Mouse (Mus musculus) liver, embryonic 15.5 days (tissue): ENCODE measurements around the gene Gabrb1. TPM values are rescaled to one million over a fixed set of nuclear protein-coding genes. Genes with fewer than 3 reads are reported as not detected.

Source experiments
- ATAC-seq: fragments of 200-750 bp; cut with Nextera tagmentation; 2 replicates; pipeline ENCODE4 v1.8.0; 2017; ENCODE audit warnings: moderate number of reproducible peaks, mild to moderate bottlenecking, moderate library complexity; ENCODE audit not compliant: insufficient read depth
- H3K27ac ChIP-seq: fragments of 300-500 bp; sonication (generic); replicated peaks from 2 replicates; pipeline ENCODE4 v1.5.1; 2015; ENCODE audit warnings: mild to moderate bottlenecking, inconsistent platforms
- H3K27me3 ChIP-seq: fragments of 300-500 bp; sonication (generic); 2 replicates; pipeline ENCODE4 v1.6.1; 2015; ENCODE audit warnings: mild to moderate bottlenecking, inconsistent platforms
- H3K36me3 ChIP-seq: fragments of 300-500 bp; sonication (generic); replicated peaks from 2 replicates; pipeline ENCODE4 v1.6.1; 2015; ENCODE audit warnings: moderate library complexity, mild to moderate bottlenecking, inconsistent platforms
- H3K4me1 ChIP-seq: fragments of 300-500 bp; sonication (generic); replicated peaks from 2 replicates; pipeline ENCODE4 v1.6.1; 2015; ENCODE audit warnings: inconsistent platforms
- H3K4me2 ChIP-seq: fragments of 300-500 bp; sonication (generic); 2 replicates; pipeline ENCODE4 v1.6.1; 2015; ENCODE audit warnings: moderate library complexity, mild to moderate bottlenecking, inconsistent platforms
- H3K4me3 ChIP-seq: fragments of 300-500 bp; sonication (generic); replicated peaks from 2 replicates; pipeline ENCODE4 v1.5.1; 2015; ENCODE audit warnings: mild to moderate bottlenecking, inconsistent platforms
- H3K9ac ChIP-seq: fragments of 300-500 bp; sonication (generic); 2 replicates; pipeline ENCODE4 v1.6.1; 2015; ENCODE audit warnings: moderate library complexity, mild to moderate bottlenecking, inconsistent platforms
- H3K9me3 ChIP-seq: fragments of 300-500 bp; sonication (generic); replicated peaks from 2 replicates; pipeline ENCODE4 v1.6.1; 2016; ENCODE audit warnings: inconsistent platforms
- WGBS: fragments of 180-500 bp; shearing (Covaris S2); methylation state at CpG from one replicate; pipeline ENCODE4 v1.1.7; 2015; ENCODE audit warnings: mixed read lengths; ENCODE audit not compliant: insufficient replicate concordance; 5-methylcytosine and 5-hydroxymethylcytosine counted together
- polyA plus RNA-seq: library from polyadenylated mRNA; unstranded; fragments of >200 nt; fragmentation: Nextera tagmentation; extraction: Ambion mirVana; gene quantifications from 2 replicates; pipeline ENCODE4 v1.2.1, GENCODE M21; 2015

The Gabrb1 gene
- 0.01 and 0.03 TPM in 2 replicates for polyA plus RNA-seq

DNA sequence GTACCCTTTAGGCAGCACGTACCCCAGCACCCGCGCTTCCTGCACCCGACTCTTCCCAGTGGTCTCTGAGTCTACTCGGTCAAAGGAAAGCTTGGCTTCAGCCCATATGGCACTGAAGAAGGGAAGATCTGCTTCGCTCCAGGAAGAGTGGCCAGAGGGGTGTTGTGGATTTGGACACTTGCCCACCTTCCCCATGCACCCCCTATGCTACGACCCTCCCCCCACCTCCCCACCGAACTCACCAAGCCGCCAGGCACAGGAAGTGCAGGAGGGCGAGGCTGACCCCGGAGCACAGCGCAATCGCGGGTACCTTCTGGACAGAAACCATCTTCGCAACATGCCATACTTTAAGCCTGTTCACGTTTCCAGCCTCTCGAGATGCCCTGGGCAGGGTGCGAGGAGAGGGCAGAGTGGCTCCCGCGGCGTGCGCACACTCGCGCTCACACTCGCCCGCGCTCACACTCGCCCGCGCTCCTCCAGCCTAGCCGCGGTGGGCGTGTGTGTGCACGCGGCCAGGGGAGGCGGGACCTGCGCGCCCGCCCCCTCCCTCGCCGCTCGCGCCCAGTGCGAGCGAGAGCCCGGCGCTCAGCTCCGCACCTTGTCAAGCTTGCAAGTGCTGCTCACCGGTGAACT, at the start of gene Gabrb1:
TSS of gene Gabrb1 (plus strand) at position 632 of the 633 bp plus-strand sequence.
- Histone ChIP-seq H3K27me3 (peaks cover 26% of the 10 kb centered on the region), H3K4me2 (peak within 1 kb of the TSS; percentile 58), H3K9me3 (no peaks in the 10 kb centered on the region), H3K27ac (no peak within 1 kb of the TSS), H3K36me3 (no peaks in the 10 kb centered on the region), H3K4me3 (peak within 1 kb of the TSS; percentile 33), H3K4me1 (no peaks in the 10 kb centered on the region), H3K9ac (no peak within 1 kb of the TSS)
- under 1% methylated on average over 49 of the region's 49 CpGs for WGBS
- ATAC-seq, result peak; percentile 44

- ATAC-seq, result no peak
- WGBS, result 57% methylated on average over 1 of the region's 1 CpGs
These were observed 49.2 kb upstream of the Gabrb1 start for GRCm38 (mm10) chr5:71608735-71609134.

GRCm38 (mm10) chr5:71614311-71614710, 43.6 kb upstream of the Gabrb1 start:
- Histone ChIP-seq H3K4me1 (no peaks in the 10 kb centered on the region), H3K4me3 (no peak overlapping the region), H3K4me2 (no peak overlapping the region), H3K9me3 (no peaks in the 10 kb centered on the region), H3K27ac (no peak overlapping the region), H3K9ac (no peak overlapping the region), H3K36me3 (no peaks in the 10 kb centered on the region), H3K27me3 (no peaks in the 10 kb centered on the region)
- ATAC-seq, result no peak
- WGBS, result 62% methylated on average over 1 of the region's 1 CpGs

More at GRCm38 (mm10) chr5:71608735-71609134, 49.2 kb upstream of the Gabrb1 start:
- Histone ChIP-seq H3K4me2 (no peak overlapping the region), H3K9ac (no peak overlapping the region), H3K4me1 (no peaks in the 10 kb centered on the region), H3K27ac (no peak overlapping the region), H3K9me3 (no peaks in the 10 kb centered on the region), H3K27me3 (no peaks in the 10 kb centered on the region), H3K4me3 (no peak overlapping the region), H3K36me3 (no peaks in the 10 kb centered on the region)

DNA sequence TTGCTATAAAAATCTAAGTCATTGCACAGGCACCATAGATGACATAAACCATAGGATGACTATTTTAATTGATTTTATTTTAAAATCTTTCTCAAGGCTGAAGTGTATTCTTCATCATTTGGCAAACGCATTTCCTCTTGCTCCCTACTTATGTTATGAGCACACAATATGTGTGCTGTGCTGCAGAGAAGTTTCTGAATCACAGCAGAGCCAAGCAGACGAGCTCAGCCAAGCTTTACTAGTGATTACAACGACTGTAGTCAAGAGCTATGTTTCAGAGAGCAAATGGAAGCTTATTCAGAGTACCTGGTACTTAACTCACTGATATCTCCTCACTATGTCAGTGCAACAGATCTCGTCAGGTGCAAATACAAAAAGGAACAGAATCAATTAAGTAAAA, 41.2 kb upstream of the Gabrb1 start:
- H3K4me1 ChIP-seq, result no peaks in the 10 kb centered on the region
- no peak overlapping the region for H3K4me3 ChIP-seq
- WGBS, result 39% methylated on average over 4 of the region's 4 CpGs
- H3K4me2 ChIP-seq, result no peak overlapping the region
- H3K36me3 ChIP-seq, result no peaks in the 10 kb centered on the region
- H3K9ac ChIP-seq, result no peak overlapping the region
- no peak for ATAC-seq
- no peaks in the 10 kb centered on the region for H3K9me3 ChIP-seq
- H3K27me3 ChIP-seq, result no peaks in the 10 kb centered on the region
- H3K27ac ChIP-seq, result no peak overlapping the region

DNA sequence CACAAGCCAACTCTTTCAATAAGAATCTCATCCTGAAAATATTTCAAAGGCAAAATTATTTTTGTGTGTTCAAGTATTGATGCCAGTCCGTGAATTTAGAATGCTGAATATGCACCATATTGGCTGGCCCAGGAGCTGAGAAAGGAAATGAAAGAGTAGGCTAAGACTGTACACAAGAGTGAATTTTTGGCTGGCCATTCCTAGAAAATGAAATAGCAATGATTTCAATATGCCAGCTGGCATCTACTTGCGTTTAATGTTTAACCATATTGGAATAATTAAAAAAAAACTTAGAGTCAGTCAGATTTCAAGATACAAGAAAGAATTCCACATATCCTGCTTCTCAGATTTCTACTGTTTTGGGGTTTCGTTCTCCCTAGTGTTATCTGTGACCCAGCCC, 30.1 kb upstream of the Gabrb1 start:
- Histone ChIP-seq H3K4me3 (no peak overlapping the region), H3K4me1 (no peaks in the 10 kb centered on the region), H3K36me3 (no peaks in the 10 kb centered on the region), H3K27me3 (no peaks in the 10 kb centered on the region), H3K4me2 (no peak overlapping the region), H3K27ac (no peak overlapping the region), H3K9ac (no peak overlapping the region), H3K9me3 (no peaks in the 10 kb centered on the region)
- no peak for ATAC-seq
- 56% methylated on average over 3 of the region's 3 CpGs for WGBS

- H3K27me3 ChIP-seq, result no peaks in the 10 kb centered on the region
- WGBS, result 68% methylated on average over 10 of the region's 10 CpGs
- no peak for ATAC-seq
These were observed 18.1 kb upstream of the Gabrb1 start for GRCm38 (mm10) chr5:71639804-71640203.

DNA sequence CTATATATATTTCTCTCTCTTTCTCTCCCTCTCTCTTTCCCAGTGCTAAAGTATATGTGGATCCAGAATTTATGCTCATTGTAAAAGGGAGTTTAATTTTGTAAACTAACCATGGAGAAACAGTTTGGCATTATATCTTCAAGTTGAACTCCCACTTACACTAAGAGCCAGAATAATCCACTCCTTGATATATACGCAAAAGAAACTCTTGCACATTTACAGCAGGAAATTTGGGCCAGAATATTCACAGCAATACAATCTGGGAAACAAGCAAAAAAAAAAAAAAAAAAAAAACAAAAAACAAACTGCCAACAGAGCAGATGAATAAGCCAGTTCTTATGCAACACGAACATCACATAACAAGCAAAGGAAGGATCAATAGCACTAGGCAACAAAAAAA, 9.8 kb upstream of the Gabrb1 start:
- no peaks in the 10 kb centered on the region for H3K4me1 ChIP-seq
- H3K9ac ChIP-seq, result no peak overlapping the region
- H3K27me3 ChIP-seq, result no peaks in the 10 kb centered on the region
- no peak for ATAC-seq
- H3K9me3 ChIP-seq, result no peaks in the 10 kb centered on the region
- H3K27ac ChIP-seq, result no peak overlapping the region
- no peak overlapping the region for H3K4me2 ChIP-seq
- H3K36me3 ChIP-seq, result no peaks in the 10 kb centered on the region
- 68% methylated on average over 2 of the region's 2 CpGs for WGBS
- H3K4me3 ChIP-seq, result no peak overlapping the region

More at GRCm38 (mm10) chr5:71639804-71640203, 18.1 kb upstream of the Gabrb1 start:
- Histone ChIP-seq H3K36me3 (no peaks in the 10 kb centered on the region), H3K9me3 (no peaks in the 10 kb centered on the region), H3K9ac (no peak overlapping the region), H3K4me1 (no peaks in the 10 kb centered on the region), H3K27ac (no peak overlapping the region), H3K4me3 (no peak overlapping the region), H3K4me2 (no peak overlapping the region)

DNA sequence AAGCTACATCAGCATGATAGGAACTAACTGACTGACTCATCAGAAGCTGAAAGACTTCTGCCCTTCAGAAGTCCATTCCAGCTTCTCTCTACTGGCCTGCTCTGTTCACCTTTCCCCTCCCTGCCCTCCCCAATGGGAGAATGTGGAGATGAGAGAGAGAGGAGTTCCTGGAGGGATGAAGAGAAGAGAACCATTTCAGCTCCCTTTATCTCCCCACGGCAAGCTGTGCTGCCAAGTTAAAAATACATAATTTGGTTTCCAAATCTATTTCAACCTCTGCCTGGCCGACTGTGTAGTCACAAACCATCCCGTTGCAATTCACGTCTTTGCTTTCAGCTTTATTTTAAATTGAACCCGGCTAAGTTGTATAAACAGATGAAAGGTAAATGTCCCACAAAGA, 3.9 kb upstream of the Gabrb1 start:
- 71% methylated on average over 5 of the region's 5 CpGs for WGBS

DNA sequence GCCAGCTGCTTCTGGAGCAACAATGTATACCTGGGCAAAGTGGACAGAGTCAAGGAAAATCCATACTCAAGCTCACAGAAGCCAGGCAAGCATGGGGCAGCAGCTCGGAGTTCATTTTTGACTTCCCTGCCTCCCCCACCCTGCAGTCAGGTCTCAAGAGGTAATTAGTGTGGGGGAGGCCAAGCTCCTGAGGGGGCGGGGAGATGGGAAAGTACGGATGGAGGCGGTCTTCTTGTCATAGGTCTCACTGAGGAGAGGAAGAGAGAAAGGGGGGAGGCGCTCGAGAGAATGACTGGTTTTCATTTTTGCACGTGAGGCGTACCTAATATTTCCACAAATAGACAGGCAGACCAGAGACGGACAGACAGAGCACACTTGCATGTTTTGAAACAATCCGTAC, 1.1 kb upstream of the Gabrb1 start:
- Histone ChIP-seq H3K4me3 (no peak overlapping the region), H3K9ac (no peak overlapping the region), H3K27me3 (peaks cover 26% of the 10 kb centered on the region), H3K4me2 (no peak overlapping the region), H3K9me3 (no peaks in the 10 kb centered on the region), H3K27ac (no peak overlapping the region), H3K36me3 (no peaks in the 10 kb centered on the region), H3K4me1 (no peaks in the 10 kb centered on the region)
- ATAC-seq, result no peak
- WGBS, result 7% methylated on average over 10 of the region's 10 CpGs

More for the DNA sequence above, 3.9 kb upstream of the Gabrb1 start:
- Histone ChIP-seq H3K4me1 (no peaks in the 10 kb centered on the region), H3K4me2 (no peak overlapping the region), H3K27ac (no peak overlapping the region), H3K4me3 (no peak overlapping the region), H3K9me3 (no peaks in the 10 kb centered on the region), H3K36me3 (no peaks in the 10 kb centered on the region), H3K27me3 (peaks cover 26% of the 10 kb centered on the region), H3K9ac (no peak overlapping the region)
- ATAC-seq, result no peak

DNA sequence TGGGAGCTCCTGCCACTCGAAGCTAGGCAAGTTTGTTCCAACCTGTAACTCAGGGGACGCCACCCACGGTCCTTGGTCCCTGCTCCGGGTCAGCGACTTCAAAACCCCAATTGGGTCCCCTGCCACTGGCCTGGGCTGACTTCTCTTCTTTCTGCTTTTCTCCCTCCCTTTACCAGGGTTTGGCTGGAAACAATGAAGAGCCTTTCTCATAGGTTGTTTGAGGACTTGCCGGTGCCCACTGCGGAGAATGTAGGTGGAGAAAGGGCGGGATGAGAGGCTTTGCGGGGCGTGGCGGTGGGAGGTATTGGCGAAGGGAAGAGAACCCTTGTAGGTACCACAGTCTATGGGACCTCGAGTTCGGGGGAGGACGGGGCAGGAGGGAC, 193 bp downstream of the Gabrb1 start, which contains the start of gene Gabra4:
TSS of gene Gabra4 (minus strand) at position 194 of the 383 bp plus-strand sequence.
- H3K36me3 ChIP-seq, result no peaks in the 10 kb centered on the region
- under 1% methylated on average over 15 of the region's 15 CpGs for WGBS
- no peak within 1 kb of the TSS for H3K27ac ChIP-seq
- no peaks in the 10 kb centered on the region for H3K9me3 ChIP-seq
- H3K4me2 ChIP-seq, result peak within 1 kb of the TSS; percentile 58
- H3K9ac ChIP-seq, result no peak within 1 kb of the TSS
- ATAC-seq, result no peak
- peaks cover 26% of the 10 kb centered on the region for H3K27me3 ChIP-seq
- peak within 1 kb of the TSS; percentile 33 for H3K4me3 ChIP-seq
- H3K4me1 ChIP-seq, result no peaks in the 10 kb centered on the region

GRCm38 (mm10) chr5:71665593-71665992, 7.7 kb downstream of the Gabrb1 start:
- Histone ChIP-seq H3K36me3 (no peaks in the 10 kb centered on the region), H3K27ac (no peak overlapping the region), H3K4me3 (no peak overlapping the region), H3K27me3 (no peaks in the 10 kb centered on the region), H3K9me3 (no peaks in the 10 kb centered on the region), H3K9ac (no peak overlapping the region), H3K4me2 (no peak overlapping the region), H3K4me1 (no peaks in the 10 kb centered on the region)
- no peak for ATAC-seq
- WGBS, result 45% methylated on average over 4 of the region's 4 CpGs
